In genomic region chr7:27543851-27544250, GRCm38 (mm10) we compare ENCODE assay signal across 1 mouse cellular context.
TF ChIP-seq lines count a peak whose summit lies in the region.

No protein-coding gene starts in this region.

TF ChIP-seq in MEL, 35 proteins besides CTCF, POLR2A, EP300 and RAD21 (continued from another document):
- TF ChIP-seq NELFE (IDR thresholded peaks at IDR 0.05; ENCODE audit: low read depth, low read length), result no peak
- TF ChIP-seq GABPA (IDR thresholded peaks at IDR 0.05; ENCODE audit: low read depth, low read length), result no peak
- TF ChIP-seq ZKSCAN1 (IDR thresholded peaks at IDR 0.05; ENCODE audit: low read depth, low read length), result no peak
